Mouse (Mus musculus): Measurements from ENCODE around the gene Zp2. TPM values are rescaled to one million over a fixed set of nuclear protein-coding genes. Genes with fewer than 3 reads are reported as not detected.

Gene Zp2
- under 1 TPM; 0.20 to 0.45 TPM for total RNA-seq (2021)

DNA sequence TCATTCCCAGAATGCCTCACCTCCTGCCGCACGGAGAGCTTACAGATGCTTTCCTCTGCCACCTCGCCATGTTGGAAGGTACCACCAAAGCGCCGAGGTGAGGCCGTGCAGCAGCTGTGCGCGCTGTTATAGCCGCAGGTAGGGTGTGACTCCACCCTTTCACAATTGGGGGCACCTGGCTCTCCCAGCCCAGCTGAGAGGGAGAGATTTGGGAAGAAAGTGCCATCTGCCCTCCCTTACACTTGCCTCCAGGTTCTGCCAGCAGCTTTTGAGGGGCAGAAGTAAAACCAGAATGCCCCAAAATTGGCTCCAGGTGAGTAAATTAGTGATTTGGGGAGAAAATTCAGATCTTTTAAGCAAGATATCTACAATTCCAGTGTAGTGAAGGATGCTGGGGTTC, at the start of gene Zp2:
Gene Zp2 (minus strand): TSS at position 101 of the 400 bp plus-strand sequence.
- DNase-seq (ENCODE audit: low spot score in 2 of 2): no peak
- intact Hi-C loops (cut with DNase I): no loop called here

DNA sequence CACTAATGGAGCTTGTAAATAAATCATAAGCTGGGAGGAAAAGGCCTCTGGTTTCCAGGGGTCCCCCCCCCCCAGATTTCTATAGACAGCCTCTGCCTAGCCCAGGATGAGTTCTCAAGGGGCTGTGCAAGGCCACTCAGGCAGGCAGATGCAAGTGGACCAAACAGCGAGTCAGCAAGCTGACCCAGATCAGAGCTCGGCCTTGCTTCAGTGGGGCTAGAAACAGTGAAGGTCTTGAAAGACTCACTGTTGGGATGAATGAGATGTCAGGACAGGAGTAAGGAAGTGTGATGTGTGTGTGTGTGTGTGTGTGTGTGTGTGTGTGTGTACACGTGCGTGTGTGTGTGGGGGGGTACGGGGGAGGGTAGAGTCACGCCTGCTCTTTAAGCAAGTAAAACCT, 47.7 kb upstream of the Zp2 start:
- intact Hi-C loops (cut with DNase I): no loop called here
- DNase-seq (ENCODE audit: low spot score in 2 of 2): no peak

DNA sequence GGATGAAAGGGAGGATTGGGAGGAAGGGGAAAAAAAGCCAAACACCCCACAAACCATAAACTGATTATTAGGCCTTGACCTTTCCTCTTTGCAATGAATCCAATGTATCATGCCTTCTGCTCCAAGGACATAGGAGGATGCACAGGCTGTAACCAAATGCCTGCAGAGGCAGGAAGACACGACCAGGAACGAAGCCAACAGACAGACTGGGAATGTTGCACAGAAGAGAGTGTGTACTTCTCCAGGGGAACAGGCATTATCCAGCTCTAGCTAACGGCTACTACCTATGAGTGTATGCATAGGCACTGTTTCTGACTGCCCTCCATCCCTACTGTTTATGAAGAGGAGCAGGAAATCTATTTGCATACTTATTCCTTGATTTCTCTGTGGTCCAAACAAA, 47.1 kb upstream of the Zp2 start:
- intact Hi-C loops (cut with DNase I): no loop called here
- no peak for DNase-seq (ENCODE audit: low spot score in 2 of 2)

DNA sequence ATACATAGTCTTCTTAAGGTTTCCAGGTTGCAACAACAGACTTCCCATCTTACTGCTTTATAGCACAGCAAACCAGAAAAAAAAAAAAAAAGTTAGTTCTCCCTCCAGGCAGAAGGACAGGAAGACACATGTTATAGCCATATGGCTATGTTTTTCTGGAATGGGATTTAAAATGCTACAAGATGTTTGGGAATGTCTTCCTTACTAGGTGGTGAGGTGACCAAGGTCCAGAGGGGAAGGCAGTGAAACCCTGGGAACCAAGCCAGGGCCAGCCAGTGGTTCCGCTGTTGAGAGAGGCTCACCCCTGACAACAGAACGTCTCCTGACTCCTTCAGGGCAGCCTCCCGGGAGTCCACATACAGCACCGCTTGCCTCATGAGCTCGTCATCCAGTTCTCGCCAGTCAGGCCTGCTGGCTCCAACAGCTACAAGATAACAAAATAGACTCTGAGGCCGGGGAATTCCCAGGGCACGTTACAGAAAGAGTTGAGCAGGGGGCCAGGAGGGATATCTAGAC, 45.1 kb upstream of the Zp2 start:
- no peak for DNase-seq (ENCODE audit: low spot score in 2 of 2)
- intact Hi-C loops (cut with DNase I): no loop called here

DNA sequence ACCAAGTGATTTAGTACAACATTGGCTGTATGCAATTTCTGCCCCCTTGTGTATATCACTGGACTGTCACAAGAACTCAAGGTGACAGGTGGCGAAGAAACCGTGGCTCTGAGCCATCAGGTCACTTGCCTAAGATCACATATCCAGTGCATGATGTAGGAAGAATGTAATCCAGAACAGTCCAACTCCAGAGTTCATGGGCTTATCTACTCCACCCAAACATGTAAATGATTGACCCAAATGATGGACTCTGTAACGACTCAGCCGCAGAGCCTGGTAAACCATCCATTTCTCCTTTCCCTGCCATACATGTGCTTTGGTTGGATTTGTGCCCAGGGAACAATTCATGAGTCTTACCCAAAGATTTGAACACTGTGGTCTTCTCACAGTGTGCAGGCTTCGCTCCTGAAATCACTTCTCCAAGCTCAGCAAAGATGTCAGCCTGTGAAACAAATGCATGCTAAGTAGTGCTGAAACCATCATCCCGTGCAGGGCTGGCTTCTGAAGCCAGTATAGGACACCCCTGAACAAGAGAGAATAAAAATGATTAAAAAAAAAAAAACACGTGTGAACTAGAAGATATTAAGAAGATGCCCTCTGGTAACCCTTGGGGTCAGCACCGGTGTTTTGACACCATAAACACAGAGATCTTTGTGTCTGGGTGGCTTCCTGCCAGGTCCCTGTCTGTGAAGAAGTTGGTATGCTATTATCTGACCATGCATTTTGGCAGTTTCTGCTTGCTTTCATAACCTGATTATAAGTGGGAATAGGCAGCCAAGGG, 44.5 kb upstream of the Zp2 start:
- no peak for DNase-seq (ENCODE audit: low spot score in 2 of 2)
- intact Hi-C loops (cut with DNase I): no loop called here

DNA sequence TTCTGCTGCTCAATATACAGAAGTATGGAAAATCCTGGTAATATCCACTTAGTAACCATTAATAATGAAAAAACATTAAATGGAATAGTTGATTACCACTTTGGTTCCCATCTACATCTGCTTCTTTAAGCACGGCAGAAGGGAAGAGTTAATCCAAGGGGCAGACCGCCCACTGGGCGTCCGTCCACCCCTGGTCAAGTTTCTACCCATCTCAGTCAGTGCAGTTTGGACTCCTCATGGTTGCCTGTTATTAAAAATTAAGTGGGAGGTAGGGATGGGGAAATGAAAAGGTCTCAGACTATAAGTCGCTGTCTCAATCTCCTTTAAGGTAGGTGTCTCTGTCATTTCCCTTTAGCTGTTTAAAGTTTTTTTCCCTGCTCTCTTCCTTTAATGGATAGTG, 43.9 kb upstream of the Zp2 start:
- DNase-seq (ENCODE audit: low spot score in 2 of 2): no peak
- intact Hi-C loops (cut with DNase I): no loop called here

DNA sequence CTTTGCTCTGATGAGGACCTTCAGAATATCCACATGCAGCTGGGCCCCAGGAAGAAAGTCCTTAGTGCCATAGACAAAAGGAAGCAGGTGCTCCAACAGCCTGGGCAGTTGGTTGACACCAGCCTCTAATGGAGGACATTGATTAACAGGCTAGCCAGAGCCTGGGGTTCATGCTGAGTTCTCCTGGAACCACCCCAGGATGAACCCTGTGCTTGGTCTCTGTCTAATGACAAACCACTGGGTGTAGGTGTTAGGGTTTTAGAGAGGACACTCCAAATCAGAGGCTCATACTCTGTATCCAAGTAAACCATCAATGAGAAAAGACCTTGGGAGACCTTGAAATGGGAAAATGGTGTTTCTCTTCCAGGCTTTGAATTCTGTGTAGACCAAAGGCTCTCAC, 37.8 kb upstream of the Zp2 start:
- no peak for DNase-seq (ENCODE audit: low spot score in 2 of 2)

DNA sequence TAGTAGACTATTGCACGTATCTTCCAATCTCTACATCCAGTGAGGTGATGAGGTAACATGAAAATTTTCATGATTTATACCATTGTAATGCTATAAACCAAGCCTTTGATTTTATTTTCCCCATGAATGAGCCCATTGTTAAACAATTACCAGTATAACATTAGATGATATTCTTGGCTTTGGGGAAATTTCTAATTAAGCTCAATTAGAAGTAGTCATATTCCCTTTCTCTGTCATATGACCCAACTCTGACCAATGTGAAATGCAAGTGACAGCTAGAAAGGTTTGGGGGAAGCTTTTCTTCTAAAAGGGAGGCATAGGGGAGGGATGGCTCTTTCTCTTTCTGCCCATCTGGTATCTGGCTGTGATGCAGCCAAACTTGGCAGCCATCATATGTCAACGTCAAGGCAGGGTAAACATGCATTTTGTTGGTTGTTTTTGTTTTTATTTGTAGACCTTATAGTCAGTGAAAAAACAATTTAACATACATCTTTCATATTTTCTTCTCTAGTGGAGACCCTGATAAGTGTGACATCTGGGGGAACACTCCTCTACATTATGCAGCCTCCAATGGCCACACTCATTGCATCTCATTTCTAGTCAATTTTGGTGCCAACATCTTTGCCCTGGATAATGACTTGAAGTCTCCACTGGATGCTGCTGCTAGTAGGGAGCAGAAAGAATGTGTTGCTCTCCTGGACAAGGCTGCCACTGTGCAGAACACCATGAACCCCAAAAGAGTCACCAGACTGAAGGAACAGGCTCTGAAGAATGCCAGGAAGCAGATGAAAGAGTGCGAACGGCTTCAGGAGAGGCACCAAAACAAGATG, 36.5 kb upstream of the Zp2 start:
- DNase-seq (ENCODE audit: low spot score in 2 of 2): no peak
- intact Hi-C loops (cut with DNase I): no loop called here

More for the DNA sequence above, 37.8 kb upstream of the Zp2 start:
- intact Hi-C loops (cut with DNase I): no loop called here

DNA sequence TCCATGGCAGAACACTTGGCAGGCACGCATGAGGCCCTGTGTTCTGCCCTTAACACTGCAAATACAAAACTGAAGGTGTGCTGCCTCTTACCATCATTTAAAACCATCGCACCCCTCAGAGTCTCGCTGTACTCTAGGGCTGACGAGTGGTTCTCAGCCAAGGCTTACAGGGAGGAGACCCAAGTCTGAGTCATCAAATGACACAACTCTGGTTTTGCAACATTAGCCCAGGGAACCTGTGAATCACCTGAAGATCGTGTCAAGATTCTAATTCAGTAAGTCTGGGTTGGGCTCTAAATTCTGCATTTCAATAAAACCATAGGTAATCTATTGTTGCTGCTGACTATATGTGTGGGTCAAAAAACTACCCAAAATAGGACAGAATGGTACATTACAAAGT, 35.5 kb upstream of the Zp2 start:
- no peak for DNase-seq (ENCODE audit: low spot score in 2 of 2)
- intact Hi-C loops (cut with DNase I): no loop called here

DNA sequence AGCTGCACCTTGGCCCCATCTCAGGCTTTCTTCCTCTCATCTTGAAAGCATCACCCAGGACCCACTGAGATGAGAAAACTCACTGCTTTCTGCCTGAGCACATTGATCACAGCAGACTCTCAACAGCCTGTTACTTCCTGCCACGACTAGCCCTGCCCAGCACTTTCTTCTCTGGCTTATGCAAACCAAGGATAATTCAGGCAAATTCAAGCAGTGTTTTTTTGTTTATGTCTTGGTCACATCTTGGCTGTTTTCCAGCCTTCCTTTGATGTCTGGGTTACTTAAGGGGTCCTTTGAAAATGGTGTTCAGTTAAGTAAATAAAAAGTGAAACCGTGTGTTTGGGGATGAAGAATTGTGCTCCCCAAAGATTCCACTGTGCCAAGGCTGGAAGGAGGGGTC, 33.8 kb upstream of the Zp2 start:
- intact Hi-C loops (cut with DNase I): no loop called here
- no peak for DNase-seq (ENCODE audit: low spot score in 2 of 2)

DNA sequence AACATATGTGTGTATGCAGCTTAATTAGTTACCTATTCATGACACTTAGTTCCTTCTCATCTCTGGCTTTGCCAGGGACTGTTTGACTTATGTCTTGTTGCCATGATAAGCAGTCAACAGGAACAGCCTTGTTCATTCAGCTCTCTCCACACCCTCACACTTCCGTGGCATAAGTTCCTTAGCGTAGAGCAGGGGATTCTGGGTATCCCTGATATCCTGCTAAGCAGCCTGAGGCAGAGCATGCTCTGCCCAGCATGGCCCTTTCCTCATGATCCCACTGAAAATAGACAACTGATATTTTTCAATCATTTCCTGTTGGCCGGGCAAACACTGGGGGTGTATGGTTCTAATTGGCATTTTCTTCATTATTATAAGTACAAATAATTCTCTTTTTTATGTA, 32.5 kb upstream of the Zp2 start:
- no peak for DNase-seq (ENCODE audit: low spot score in 2 of 2)
- intact Hi-C loops (cut with DNase I): no loop called here

DNA sequence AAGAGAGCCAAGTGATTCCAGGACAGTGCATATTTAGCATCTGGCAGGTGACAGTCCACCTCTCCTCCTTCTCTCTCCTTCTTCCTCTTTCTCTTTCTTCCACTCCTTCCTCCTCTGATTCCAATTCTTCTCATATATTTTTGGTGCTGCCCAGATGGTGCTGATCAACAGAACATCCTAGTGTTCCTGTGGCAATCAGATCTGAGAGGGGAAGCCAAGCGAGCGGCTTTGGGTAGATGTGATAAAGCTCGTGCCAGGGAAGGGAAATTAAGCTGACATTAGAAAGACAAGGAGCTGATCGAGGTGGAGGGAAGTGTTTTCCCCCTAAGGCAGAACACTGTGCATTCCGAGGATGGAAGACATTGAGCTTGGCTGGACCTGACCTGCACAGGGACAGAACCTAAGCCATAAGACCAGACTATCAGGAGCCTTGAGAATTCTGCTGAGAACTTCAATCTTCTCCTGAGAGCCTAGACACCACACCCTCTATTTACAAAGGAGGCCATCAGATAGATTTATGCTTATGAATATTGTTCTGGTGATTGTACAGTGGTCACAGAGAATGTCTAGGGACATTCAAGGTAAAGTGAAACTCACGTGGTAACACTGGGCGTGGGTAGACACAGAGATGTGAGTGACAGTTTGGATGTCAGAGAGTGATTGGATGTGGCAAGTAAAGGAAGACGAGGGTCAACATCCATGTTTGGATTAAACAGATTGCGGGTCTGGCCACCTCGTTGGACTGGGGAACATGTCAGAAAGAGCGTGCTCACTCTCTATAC, 29.8 kb upstream of the Zp2 start:
- DNase-seq (ENCODE audit: low spot score in 2 of 2): no peak
- intact Hi-C loops (cut with DNase I): no loop called here

DNA sequence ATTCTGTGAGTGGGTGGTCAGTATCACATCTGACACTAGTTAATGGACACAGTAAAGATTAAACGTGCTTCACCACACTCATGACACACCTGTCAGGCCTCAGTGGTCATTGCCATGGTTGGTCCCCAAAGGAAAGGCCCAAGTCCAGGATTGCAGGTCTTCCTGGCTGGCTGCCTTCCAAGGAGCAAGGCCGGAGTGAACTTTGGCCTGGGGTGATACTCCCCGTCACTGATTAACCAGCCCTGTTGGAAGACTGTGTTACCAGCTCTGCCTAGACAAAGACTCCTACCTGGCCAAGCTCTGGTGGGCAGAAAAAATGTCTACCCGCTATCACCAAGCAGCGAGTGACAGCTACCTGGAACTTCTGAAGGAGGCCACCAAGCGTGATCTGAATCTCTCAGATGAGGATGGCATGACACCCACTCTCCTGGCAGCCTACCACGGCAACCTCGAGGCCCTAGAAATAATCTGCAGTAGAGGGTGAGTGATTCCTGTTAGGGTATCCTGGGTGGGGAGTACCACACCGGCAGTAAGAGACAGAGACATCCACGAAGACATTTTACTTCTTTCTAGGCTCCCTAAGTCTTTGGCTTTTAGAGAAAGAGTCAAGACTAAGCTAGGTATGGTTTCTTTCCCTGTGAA, 28.6 kb upstream of the Zp2 start, which contains the start of gene Anks4b:
Gene Anks4b (plus strand): TSS at position 256 of the 642 bp plus-strand sequence.
- intact Hi-C loops (cut with DNase I): no loop called here

DNA sequence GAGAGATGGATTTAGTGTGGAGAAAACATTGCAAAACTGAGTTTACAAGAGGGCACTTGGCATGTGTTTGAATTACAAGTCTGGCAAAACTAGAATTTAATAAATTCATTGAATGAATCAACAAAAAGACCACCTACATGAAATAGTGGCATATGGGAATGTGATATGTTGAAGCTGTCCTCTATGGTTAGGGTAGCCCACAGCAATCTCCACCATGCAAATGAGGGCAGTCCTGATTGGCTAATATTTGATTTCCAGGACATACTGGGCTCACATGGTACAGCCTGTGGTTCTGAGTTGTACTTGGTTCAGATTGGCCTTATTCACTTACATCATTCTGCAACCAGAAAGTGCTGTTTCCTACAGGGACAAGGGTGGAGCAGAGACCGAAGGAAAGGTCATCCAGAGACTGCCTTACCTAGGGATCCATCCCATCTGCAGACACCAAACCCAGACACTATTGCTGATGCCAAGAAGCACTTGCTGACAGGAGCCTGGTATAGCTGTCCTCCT, 27.2 kb upstream of the Zp2 start:
- DNase-seq (ENCODE audit: low spot score in 2 of 2): no peak
- intact Hi-C loops (cut with DNase I): no loop called here

More for the DNA sequence above, 28.6 kb upstream of the Zp2 start, which contains the start of gene Anks4b:
- DNase-seq (ENCODE audit: low spot score in 2 of 2): no peak

DNA sequence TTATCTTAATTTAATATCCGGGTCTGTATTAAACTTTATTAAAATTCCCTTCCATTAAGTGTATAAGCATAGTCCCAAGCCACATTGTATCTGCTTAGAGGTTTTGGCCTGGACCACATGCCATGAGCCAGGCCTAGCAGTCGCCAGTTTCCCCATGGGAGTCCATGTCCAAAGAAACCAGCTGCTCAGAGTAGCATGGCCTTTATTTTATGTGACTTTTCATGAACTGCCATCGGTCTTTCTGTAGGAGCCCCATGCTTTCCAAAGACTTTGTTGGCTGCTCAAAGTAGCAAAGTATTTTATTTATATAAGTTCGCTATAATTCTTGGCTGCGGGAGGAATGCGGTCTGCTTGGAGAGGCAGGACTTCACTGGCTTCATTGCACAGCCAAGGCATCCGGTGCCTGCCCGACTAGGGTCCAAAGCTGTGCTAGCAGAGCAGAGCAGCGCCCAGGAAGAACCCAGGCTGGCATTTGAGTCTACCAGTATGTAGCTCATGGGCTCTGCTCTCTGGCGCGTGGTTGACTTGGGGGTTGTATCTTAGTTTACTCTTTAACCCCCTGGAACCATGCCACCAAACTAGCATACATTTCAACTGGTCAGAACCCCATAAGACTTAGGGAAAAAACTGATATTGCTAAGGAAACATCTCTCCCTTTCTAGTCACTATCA, 18.6 kb upstream of the Zp2 start:
- DNase-seq (ENCODE audit: low spot score in 2 of 2): no peak
- intact Hi-C loops (cut with DNase I): no loop called here

DNA sequence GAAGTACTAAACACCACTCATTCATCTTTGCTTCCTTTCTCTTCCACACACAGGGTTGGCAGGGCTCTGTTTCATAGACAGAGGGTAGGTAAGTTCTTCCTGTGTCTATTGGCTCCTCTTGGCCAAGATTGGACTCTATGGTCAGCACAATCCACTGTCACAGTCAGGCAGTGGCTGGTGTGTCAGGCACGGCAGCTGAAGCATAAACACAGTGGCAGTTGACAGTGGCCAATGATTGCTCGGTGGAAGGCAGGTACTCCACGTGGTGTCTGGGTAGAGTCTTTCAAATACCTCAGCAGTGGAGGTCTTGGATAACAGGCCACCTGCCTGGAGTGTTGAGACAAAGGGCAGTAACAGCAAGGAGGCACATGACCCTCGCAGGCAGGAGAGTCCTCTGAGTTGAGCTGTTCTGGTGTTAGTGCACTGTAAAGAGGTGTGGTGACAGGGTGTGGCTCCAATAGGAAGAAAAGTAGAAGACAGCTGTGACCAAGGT, 13.1 kb upstream of the Zp2 start:
- intact Hi-C loops (cut with DNase I): no loop called here
- DNase-seq (ENCODE audit: low spot score in 2 of 2): no peak

DNA sequence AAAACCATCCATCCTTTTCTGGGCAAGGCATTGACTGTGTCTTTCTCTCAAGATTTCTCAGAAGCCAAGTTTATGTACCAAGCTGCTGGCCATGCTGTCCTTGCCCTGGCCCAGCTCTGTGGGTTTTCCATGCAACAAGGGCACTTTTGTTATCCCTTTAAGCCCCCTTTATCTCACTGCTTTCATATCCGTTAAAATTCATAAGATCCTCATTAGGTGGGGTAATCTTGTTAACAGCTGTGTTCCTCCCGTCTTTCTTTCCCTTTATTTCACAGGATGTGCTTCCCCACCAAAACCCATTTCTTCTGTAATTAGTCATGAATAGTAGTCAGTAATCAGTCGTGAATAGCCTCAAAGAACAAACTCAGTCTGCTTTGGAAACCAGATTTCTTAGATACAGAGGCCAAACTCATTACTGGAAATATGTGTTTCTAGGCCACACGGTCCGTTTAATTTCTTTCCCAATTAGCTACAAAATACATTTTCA, 12.5 kb upstream of the Zp2 start:
- intact Hi-C loops (cut with DNase I): no loop called here
- no peak for DNase-seq (ENCODE audit: low spot score in 2 of 2)

DNA sequence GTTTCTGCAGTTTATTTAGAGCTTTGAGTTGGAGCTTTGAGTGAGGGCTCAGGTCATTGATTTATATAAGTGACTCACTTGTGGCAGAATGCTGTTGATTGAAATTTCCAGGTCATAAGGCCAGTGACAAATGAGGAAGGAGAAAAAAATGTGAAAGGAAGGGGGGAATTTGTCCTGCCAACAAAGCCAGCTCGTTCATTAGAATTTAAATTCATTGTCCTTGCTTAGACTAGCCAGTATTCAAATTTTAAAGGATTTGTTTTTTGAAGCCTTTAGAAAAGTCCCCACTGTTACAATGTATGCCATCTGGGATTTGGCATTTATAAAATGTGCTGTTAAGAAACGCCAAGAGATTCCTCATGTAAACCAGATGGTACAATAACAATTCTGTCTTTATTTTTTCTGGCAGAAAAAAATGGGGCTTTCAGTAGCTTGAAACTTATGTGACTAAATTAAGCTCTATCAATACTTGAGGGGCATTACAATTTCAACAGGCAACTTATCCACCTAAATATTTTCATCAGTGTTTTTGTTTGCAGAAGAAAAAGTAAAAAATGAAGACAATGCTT, 11.8 kb upstream of the Zp2 start:
- intact Hi-C loops (cut with DNase I): no loop called here
- DNase-seq (ENCODE audit: low spot score in 2 of 2): no peak
